Mouse (Mus musculus): ENCODE data around the gene Vamp1.

- TF ChIP-seq POLR2A (IDR thresholded peaks at IDR 0.05; ENCODE audit: extremely low read depth, insufficient read depth, low read length) (no peak), CTCF (IDR thresholded peaks at IDR 0.05; ENCODE audit: extremely low read depth, insufficient read depth, low read length) (no peak)
Observed at GRCm38 (mm10) chr6:125212621-125213020, 2.7 kb upstream of the Vamp1 start.
